Mouse (Mus musculus) CH12.LX (cell line): Measurements from ENCODE around the gene Pram1.

ENCODE experiments used
- CHD2 ChIP-seq: IDR thresholded peaks from 2 replicates; pipeline ENCODE4 v1.6.1; 2011; ENCODE audit warnings: low read length, improper control_type of control experiment
- CTCF ChIP-seq, 2 experiments: IDR thresholded peaks in 1 of 2; conservative IDR thresholded peaks in 1 of 2; 2 replicates each; pipeline ENCODE4 v1.5.1; 2011 to 2012; ENCODE audit warnings: low read depth in 2 of 2, low read length in 2 of 2, improper control_type of control experiment in 1 of 2, inconsistent platforms in 1 of 2, mild to moderate bottlenecking in 1 of 2, moderate library complexity in 1 of 2
- ELF1 ChIP-seq: IDR thresholded peaks from 2 replicates; pipeline ENCODE4 v1.6.1; 2014; ENCODE audit warnings: low read depth, mild to moderate bottlenecking, inconsistent platforms, low read length, improper control_type of control experiment
- EP300 ChIP-seq: IDR thresholded peaks from 2 replicates; pipeline ENCODE4 v1.6.1; 2011; ENCODE audit warnings: low read length, improper control_type of control experiment
- MAFK ChIP-seq: IDR thresholded peaks from 2 replicates; pipeline ENCODE4 v1.6.1; 2011; ENCODE audit warnings: low read length, improper control_type of control experiment; ENCODE audit not compliant: insufficient replicate concordance
- MXI1 ChIP-seq: IDR thresholded peaks from 2 replicates; pipeline ENCODE4 v1.6.1; 2011; ENCODE audit warnings: mild to moderate bottlenecking, low read depth, low read length, improper control_type of control experiment
- POLR2A ChIP-seq: IDR thresholded peaks from 2 replicates; pipeline ENCODE4 v1.6.1; 2011; ENCODE audit warnings: low read depth, mild to moderate bottlenecking, improper control_type of control experiment, low read length
- POLR2AphosphoS2 ChIP-seq: IDR thresholded peaks from 2 replicates; pipeline ENCODE4 v1.6.1; 2011; ENCODE audit warnings: low read depth, low read length, improper control_type of control experiment
- RAD21 ChIP-seq: IDR thresholded peaks from 2 replicates; pipeline ENCODE4 v1.6.1; 2011; ENCODE audit warnings: low read depth, mild to moderate bottlenecking, low read length, improper control_type of control experiment, moderate library complexity
- USF1 ChIP-seq: IDR thresholded peaks from 2 replicates; pipeline ENCODE4 v1.6.1; 2014; ENCODE audit warnings: low read depth, mild to moderate bottlenecking, inconsistent platforms, low read length, improper control_type of control experiment

GRCm38 (mm10) chr17:33631796-33632195 lies 6.1 kb upstream of the Pram1 start:
- TF ChIP-seq RAD21 (no peak), CHD2 (no peak), USF1 (no peak), POLR2AphosphoS2 (no peak), CTCF (conservative IDR thresholded peaks at IDR 0.05 in 1 of 2, IDR thresholded peaks at IDR 0.05 in 1 of 2; ENCODE audit: low read depth in 2 of 2, low read length in 2 of 2) (no peak), EP300 (no peak), ELF1 (no peak), MAFK (no peak), POLR2A (no peak), MXI1 (no peak)
